Mouse (Mus musculus) naive thymus-derived CD4-positive, alpha-beta T cell, adult 2 months (primary cell): ENCODE measurements around the gene Samd4.
A peak's percentile ranks its signal among the peaks of the same experiment; 100 is the strongest.

ENCODE experiments used
- DNase-seq: peaks from one replicate; pipeline ENCODE4 v3.0.0-alpha.2; 2011; ENCODE audit warnings: low read depth

Gene Samd4

DNA sequence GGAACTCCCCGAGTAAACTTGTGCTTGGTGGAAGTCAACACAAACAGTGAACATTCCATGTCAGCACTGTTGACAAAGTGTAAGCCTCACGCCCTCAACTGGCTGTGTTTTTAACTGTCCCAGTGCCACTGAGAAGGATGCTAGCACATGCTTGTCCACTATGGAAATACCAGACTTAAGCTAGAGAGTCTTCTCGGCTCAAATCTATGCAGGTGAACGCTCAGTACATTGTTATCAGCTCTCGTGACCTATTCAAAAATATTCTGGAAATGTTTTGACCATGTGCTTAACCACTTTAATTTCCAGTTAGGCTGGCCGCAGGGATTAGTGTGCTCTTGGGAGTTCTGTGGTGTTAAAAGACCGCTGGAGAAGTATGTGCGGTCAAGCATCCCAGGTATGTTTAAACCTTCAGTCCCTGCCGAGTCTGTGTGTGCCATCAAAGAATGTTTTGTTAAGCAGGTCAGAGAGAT, 73.0 kb downstream of the Samd4 start:
- no peak for DNase-seq

DNA sequence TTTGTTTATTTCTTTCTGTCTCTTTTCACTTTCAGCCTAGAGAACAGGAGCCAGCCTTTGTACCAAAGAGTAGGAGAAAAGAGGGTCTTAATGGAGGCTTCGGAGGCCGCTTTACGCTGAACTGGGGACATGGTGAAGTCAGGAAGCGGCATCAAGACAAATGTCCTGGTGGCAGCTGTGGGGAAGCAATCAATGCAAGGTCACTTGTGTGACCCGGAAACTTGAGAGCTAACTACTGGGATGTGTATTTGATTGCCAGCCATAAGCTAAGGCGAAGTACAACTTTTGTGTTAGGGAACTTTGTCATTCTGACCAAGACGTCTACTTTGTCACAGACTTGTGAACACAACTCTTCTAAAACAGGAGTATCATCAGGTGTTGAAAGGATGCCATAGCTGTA, 73.5 kb downstream of the Samd4 start:
- DNase-seq = no peak

DNA sequence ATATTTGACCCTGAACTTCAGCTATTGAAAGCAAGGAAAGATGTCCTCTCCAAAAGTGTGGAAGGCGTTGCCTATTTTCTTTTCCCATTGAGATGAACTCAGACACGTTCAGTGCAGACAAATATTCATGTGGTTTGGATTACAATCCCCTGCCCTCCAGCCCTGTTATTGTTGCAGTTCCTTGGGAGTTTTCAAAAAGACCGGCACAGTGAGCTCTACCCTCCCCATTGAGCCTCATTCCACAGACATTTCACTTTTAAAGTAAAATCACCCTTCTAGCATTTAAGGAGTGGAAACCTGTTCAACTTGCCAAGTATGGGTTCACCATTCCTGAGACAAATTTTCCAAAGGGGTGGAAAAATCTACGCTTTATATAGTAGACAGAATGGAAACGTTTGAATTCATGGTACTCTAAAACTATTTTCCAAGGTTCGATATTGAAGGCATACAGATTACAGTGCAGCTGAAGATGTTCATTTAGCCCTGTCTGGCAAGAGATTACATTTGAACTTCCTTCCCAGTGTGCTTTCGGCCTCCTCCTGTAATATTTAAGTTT, 76.6 kb downstream of the Samd4 start:
- no peak for DNase-seq

DNA sequence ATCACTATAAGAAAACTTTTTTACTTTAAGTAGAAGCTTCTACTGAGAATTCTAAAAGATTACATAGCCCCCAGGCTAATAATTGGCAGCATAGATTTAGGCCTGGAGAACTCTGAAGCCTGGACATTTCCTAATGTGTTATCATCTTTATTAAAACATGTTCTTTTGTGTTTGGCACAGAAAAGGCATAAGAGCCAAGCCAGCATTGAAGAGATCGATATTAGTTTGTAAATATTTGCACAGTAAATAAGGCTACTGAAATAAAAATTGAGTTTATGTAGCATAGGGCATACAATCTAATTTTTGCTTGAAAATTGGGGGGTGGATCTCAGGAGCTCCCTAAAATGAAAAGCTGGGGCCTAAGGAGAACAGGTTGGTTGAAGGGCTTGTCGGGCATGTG, 77.2 kb downstream of the Samd4 start:
- no peak for DNase-seq

DNA sequence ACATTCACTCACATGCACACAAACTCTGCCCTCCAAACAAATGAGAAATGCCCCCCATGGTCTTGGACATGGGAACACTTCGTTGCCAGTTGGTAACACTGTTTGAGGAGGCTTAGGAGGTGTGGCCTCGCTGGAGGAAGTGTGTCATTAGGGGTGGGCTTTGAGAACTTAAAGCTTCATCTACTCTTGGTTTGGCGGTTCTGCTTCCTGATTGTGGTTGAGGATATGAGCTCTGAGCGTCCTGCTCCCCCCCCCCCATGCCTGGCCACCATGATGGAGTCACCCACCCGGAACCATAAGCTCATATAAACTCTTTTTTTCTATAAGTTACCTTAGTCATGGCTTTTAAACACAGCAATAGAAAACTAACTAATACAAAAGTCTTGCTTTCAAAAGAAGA, 80.2 kb downstream of the Samd4 start:
- no peak for DNase-seq

DNA sequence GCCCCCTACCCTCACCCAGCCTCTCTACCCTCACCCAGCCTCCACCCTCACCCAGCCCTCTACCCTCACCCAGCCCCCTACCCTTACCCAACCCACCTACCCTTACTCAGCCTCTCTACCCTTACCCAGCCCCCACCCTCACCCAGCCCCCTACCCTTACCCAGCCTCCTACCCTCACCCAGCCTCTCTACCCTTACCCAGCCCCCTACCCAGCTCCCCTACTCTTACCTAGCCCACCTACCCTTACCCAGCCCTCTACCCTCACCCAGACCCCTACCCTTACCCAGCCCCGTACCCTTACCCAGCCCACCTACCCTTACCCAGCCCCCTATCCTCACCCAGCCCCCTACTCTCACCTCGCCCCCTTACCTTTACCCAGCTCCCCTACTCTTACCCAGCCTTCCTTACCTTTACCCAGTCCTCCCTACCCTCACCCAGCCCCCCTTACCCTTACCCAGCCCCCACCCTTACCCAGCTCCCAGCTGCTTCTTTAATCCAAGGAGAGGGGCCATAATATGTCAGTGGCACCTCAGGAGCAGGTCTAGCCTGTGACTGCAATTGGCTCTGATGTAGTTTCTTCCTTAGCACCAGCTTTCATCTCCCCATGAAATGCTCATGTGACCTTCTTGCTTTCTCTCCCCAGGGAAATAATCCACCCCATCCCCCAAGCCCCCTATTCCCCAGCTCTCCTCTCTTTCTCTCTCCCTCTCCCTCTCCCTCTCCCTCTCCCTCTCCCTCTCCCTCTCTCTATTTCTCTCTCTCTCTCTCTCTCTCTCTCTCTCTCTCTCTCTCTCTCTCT, 81.6 kb downstream of the Samd4 start:
- no peak for DNase-seq

DNA sequence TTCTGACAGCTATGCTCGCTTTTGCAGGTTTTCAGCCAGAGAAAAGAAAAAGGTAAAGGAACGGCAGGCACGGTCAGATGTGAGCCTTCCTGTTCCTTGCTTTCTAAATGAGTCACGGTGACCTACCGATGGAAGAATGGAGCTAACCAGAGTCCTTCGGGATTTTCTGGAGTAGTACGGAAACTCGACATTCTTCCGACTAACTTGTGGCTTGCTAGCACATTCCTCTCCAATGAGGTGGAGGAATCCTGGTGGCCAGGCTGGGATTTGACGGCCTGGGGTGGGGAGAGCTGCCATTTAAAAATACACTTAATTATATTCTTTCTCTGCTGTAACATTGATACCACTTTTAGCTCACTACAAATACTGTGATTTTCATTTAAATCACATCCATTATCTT, 83.6 kb downstream of the Samd4 start:
- DNase-seq = no peak

DNA sequence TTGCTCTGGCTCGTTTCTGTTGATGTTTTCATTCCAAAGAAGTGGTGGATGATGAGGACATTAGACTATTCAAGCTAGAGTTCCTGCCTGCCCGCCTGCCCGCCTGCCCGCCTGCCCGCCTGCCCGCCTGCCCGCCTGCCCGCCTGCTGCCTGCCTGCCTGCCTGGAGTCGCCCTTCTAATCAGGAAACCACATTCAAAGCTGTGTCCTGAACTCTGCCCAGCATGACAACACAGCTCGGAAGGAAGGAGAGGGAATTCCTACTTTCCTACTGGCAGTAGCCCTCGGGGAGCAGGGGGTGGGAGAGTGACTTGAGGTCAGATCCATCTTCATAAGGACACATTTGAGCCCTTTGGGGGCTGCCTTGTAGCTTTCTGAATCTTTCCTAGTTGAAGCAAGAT, 85.4 kb downstream of the Samd4 start:
- DNase-seq = no peak

DNA sequence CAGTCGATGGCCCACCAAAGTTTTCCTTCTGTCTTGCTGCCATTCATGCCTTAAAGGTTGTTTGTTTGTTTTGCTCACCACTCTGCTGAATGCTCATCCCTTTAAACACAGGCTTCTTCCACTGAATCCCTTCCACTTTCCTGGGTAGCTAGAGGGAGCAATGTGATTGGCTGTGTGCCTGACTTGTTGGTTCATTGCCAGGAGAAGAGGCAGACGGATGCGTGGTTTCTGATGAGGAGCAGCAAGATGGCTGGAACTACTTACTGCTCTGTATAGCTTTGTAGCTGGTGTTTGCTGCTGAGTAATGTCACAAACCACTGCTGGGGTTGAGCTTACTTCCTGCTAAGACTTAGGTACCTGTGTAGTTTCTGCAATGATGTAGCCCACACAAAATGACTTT, 88.0 kb downstream of the Samd4 start:
- DNase-seq = no peak

DNA sequence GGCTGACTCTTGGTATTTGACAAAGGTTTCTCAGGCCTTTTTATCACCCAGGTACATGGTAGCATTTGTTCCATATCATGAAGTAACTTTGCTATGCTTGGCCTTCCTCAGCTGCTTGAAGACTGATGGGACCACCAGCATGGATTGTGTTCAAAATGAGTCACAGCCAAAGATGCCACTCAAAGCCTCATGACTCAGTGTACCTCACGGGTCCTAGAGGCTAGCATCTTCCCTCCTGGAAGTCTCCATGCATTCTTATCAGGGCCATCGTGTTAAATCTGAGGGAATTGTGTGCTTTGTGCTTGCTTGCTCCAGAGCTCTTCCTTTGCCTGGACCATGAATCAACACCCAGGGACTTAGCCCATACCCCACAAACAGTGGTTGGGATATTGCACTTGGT, 89.1 kb downstream of the Samd4 start:
- DNase-seq = no peak

DNA sequence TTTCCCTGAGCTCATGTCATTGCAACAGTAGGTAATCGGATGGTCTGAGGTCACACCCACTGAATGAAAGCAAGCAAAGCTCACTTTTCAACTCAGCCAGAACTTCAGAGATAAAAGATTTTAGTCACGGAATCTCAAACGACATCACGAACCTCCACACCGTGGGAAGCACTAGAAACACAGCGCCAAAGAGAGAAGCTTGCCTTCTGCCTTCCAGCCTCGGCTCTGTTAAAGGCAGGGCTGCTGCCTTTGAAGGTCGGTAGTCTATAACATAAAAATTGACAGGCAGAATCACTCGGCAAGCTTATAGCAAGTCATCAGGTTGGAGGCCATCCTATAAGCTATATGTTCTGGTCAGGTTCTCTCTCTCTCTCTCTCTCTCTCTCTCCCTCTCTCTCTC, 92.2 kb downstream of the Samd4 start:
- DNase-seq = no peak

DNA sequence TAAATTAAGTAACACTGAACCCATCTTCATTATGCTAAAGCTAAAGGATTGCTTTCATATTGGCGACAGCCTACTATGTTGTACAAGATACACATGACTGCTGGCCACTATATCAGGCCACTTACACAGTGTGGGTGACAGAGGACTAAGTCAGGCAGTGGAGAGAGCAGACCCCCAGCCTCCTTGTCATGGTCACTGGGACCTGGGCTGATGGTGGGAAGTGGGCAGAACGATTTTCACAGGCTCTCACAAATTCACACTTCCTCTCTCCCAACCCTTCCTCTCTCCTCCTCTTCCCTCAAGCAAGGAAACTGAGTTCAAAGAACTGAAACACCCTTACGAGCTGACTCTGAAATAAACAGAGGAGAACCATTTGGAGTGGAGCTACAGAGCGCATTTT, 93.3 kb downstream of the Samd4 start:
- no peak for DNase-seq

DNA sequence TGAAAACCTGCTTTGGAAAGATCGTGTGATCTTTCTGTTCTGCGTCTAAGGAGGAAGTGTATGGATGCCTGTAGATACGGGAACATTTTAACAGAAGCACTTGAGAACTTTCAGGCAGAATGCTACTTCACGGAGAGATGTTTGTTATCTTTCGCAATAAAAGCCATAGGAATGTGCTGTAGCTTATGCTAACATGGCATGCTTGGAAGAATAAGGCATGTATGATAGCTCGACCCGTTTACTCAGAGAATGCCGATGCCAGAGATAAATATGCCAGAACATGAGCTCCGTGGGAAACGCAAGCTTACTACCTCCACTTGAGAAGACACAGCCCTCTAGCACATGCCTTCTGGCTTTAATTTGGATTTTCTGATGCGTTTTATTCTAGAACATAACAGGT, 94.1 kb downstream of the Samd4 start:
- no peak for DNase-seq

DNA sequence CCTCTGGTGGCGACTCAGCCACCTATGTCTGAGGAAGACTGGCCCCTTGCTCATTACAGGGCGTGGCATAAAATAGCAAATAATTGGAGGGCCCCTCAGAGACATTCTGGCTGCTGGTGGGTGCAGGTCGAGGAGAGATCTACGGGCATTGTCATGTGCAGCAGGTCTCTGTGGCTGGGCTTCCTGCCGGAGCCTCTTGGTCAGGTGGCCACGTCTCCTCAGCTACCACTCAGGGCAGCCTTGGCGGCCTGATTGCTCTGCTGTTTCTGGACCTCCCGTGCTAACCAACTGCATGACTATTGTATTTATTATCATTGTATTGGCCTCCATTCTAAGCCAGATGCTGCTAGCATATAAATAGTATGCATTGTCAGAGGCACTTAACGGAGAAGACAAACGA, 95.0 kb downstream of the Samd4 start:
- DNase-seq = no peak

DNA sequence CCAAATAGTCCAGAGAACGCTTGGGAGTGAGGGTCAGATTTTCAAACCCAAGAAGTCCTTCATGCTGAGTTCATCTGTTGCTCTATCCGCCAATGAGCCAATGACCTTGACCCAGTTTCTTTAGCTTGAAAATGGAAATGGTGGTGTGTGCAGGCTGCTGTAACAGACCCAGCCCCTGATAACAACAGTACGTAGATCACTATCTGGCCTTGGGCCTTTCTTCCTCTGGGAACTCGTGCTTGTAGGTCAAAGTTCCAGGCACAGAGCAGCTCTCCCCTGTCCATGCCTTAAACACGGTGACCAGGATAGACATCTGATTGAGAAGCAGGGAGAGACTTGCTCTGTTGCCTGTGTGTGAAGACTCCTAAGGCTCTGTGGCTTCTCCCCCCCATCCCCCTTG, 96.5 kb downstream of the Samd4 start:
- DNase-seq = no peak

DNA sequence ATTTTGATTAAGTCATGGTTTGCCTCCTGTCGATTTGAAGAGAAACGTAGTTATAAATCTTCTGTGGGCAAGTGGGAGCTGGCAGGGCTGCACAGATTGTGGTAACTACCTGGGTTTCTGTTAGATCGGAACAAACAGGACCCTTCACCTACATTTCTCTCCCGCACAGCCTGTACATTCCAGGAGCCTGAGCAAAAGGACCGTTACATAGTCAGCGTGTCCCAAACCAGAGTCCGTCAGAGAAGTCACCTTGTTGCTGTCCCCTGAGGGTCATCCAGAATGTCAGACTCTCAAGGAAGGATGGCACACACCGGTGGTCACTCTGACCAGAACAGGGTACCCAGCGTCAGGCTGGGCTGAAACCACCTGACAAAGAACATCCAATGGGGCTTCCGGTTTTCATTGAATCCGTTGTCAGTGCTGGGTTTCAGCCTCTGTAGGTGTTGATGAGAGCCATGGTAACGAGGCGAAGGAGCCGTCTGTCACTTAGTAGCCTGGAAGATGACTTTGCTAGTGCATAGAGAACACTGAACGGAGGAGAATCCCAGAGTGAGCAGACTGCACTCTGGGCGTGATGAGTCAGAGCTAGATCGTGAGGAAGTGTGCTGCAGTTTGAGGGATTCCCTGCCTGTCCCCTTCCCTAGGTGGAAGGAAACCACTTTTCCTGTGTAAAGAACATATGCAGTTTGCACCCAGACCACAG, 98.2 kb downstream of the Samd4 start:
- DNase-seq = peak; percentile 8

DNA sequence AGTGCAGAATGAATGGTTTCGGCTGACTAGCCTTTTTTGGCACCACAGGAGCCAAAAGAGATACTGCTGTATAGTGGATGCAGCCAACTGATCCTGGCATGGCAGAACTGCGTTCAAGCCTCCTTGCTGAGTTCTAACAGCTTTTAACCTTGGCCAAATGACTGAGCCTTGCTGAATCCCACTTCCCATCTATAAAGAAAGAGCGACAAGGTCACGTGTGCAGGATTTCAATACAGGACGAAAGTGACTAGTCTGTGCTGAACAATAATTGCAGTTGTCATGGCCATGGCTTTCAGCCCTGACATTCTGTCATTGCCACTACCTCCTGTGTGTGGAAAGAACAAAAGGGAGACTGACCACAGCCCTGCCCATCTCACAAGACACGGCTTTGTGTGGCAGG, 99.5 kb downstream of the Samd4 start:
- no peak for DNase-seq

DNA sequence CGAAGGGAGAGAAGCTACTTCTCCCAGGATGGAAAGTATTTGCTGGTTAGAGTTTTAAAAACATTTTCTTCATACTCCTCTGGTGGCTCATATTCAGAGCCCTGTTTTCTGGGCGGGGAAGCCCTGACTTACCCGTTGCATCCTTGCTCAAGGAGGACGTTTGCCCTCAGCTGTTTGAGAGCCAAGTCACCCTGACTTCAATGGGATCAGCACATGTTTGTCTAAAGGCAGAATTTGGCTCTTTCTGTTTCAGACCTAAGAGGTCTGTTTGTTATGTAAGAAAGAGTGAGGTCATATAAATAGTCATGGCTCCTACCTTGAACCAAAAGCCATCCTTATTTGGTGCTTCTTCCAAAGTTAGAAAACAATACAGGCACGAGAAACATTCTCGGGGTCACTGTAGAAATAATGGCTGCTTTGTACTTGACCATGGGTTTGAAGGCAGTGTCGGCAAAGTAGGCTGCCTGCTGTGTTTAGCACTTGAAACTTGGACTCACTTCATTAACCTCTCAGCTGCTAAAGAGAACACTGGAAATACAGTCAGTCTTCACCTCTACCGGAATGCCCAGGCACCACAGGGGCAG, 102.0 kb downstream of the Samd4 start:
- no peak for DNase-seq

DNA sequence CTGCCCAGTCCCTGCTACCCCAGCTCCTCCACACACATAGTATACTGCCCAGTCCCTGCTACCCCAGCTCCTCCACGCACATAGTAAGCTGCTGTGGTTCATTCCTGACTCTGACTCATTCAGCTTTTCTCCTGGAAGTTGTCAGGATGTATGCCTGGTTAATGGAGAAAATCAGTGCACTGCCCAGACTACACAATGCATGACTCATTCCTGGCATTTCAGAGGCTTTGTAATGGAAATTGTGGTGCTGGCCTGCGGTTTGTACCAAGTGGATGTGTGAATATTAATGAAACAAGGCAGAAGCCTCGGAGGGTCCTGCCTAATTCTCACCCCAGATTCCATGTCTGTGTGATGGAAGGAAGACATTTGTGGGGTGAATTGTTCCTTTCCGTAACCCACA, 107.0 kb downstream of the Samd4 start:
- no peak for DNase-seq

DNA sequence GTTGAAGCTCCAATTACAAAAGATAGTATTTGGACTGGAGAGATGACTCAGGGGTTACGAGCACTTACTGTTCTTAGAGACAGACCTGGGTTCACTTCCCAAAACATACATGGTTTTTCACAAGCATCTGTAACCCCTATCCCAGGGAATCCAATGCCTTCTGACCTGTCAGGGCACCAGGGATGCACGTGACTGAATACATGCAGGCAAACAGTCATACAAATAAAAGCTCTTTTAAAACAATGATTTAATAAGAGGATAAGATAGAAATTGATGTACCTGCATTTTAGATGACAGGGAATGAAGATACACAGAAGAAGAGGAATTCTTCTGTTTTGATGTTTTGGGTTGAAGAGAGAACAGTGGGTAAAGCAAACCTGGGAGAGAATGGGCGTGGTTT, 107.8 kb downstream of the Samd4 start:
- no peak for DNase-seq

DNA sequence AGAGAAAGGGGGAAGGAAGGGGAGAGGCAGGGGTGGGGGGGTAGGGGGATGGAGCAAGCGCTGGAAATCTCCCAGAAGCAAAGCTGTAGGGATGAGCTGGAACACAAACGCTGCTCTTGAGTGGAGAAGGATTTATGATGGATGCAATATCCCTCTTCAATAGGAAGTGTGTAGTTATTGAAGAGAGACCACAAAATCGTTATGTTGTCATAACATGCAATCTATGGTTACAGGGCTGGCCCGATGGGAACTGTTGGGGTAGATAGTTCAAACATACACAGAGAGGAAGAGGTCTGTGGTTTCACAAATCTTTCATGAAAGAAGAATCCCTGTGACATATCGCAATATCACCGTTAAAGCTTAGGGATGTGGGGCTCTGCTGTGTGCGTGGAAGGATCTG, 112.0 kb downstream of the Samd4 start:
- DNase-seq = no peak

DNA sequence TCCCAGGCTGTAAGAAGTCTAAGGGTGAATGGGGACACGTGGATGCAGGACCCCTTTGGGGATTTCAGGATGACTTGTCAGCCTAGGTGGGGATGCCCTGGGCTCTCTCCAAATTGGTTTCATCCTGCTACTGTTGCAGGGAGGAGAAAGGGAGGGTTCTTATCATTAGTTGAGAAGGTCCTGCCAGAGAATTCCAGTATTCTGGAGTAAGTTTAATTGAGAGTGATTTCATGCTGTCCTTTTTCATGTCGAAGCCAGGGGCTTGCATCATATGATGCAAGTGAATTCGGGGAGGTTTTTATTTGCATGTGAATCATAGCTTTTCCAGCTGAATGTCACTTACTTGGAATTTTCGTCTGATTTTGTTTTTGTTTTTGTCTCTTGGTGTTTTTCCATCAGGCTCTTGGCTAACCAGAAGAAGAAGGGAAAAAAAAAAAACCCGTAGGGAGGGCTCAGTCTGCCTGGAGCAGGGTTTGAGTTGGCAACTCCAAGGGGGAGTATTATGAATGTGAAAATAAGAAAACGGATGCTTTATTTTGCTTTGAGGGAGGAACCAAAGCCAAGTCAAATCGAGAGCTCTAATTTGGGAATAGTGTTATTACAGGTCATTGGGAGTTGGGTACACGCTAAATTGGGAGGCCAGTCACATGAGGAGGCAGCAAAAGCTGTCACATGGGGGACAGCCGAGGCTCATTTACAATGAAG, 116.8 kb downstream of the Samd4 start:
- no peak for DNase-seq
